Mouse (Mus musculus): ENCODE measurements at regions not wholly inside any gene's neighbourhood (a gene's known extent, or its start where the extent isn't known, plus 50 kb on each side); places are given as distances from the start of the nearest gene placed in this dataset.

- DNase-seq: no peak
These were observed 59.2 kb upstream of the C2cd4b start for GRCm38 (mm10) chr9:67699846-67700579.

- no peak for DNase-seq
These were observed 50.8 kb upstream of the C2cd4b start for GRCm38 (mm10) chr9:67708246-67708960.
